Mouse (Mus musculus): Measurements from ENCODE around the gene 1600002K03Rik. TPM values are rescaled to one million over a fixed set of nuclear protein-coding genes. Genes with fewer than 3 reads are reported as not detected.
A peak's percentile ranks its signal among the peaks of the same experiment; 100 is the strongest.

Gene 1600002K03Rik
- total RNA-seq, 2 experiments from 2014 or later = 22.9 to 27.8 TPM

GRCm38 (mm10) chr10:80151211-80152034 is 21.3 kb upstream of the 1600002K03Rik start:
- no peak for ATAC-seq (replicated peaks; ENCODE audit: low FRiP score, low TSS enrichment, poor library complexity, severe bottlenecking)

DNA sequence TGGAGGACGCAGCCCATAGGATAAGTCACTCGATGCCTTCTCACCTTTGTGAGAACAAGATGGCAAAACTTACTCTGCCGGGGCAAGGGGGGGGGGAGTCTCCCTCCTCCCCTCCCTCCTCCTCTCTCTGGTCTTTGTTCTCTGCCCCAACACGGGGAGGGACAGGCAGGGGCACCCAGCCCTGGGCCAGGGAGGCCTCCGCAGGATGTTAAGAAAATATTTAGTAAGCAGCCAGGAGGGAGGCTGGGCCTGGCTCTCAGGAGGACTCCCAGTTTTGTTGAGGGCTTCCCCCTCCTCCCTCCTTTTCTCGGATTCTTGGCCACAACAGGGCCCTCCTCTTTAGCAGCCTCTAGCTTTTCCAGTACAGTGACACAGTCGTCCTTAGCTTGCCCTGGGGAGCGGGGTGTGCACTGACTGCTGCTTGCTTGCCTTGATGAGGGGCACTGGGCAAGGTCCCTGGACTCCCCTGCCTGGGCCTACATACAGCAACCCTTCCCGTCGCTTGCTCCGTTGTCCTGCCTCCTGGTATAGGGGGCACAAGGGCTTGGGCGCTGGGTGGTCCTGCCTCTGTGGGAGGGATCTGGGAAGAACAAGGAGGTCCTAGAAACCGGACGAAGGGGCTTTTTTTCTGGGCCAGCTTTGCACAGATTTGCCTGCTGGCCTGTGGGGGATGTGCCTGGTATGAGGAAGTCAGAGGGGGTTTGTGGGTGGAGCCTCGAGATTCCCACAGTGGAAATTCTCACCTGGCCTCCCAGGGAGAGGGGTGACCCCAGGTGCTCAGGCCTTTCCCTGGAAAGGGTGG is 20.5 kb upstream of the 1600002K03Rik start:
- ATAC-seq (replicated peaks; ENCODE audit: low FRiP score, low TSS enrichment, poor library complexity, severe bottlenecking) = no peak

DNA sequence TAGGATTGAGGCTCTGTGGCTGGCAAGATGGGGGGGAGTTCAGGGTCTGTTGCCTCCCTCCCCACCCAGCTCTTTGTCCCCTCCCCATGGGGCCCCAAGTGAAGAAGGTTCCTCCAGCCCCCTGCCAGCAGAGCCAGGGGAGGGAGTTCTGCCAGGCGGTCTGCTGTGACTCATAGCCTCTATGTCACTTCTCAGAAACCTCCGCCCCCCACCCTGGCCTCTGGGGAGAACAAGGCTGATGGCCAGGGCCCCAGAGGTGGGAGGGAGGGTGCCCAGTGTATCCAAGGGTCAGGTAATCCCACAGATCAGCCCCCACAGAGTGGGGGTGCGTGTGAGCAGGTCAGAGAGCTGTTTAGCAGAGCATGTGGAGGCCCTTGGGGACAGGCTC is 19.9 kb upstream of the 1600002K03Rik start:
- no peak for ATAC-seq (replicated peaks; ENCODE audit: low FRiP score, low TSS enrichment, poor library complexity, severe bottlenecking)

DNA sequence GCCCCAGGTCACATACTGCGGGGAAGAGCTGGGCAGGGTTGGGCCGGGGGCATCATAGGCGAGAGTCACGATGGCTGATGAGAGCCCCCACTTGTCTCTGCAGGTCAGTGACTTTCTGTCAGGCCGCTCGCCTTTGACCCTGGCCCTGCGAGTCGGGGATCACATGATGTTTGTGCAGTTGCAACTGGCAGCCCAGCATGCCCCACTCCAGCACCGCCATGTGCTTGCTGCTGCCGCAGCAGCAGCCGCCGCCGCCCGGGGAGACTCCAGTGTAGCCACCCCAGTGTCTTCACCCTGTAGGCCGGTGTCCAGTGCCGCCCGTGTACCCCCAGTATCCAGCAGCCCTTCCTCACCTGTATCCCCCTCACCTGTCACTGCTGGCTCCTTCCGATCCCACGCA is 19.0 kb upstream of the 1600002K03Rik start:
- no peak for ATAC-seq (replicated peaks; ENCODE audit: low FRiP score, low TSS enrichment, poor library complexity, severe bottlenecking)

DNA sequence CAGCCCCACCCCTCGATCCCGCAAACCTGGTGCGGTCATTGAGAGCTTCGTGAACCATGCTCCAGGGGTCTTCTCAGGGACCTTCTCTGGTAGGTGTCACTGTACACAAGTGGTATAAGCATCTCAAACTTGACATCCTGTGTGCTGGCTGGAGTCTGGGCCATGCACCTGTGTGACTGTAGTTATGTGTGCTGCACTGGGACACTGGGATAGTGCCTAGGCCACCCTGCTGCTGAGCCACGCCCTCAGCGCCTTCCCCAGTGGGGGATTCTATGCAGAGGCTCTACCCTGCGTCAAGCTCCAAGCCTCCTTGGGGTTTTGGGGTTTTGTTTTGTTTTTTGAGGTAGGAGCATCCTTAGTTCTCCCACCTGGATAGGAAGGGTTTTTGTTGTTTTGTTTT is 18.4 kb upstream of the 1600002K03Rik start:
- ATAC-seq (replicated peaks; ENCODE audit: low FRiP score, low TSS enrichment, poor library complexity, severe bottlenecking) = no peak

DNA sequence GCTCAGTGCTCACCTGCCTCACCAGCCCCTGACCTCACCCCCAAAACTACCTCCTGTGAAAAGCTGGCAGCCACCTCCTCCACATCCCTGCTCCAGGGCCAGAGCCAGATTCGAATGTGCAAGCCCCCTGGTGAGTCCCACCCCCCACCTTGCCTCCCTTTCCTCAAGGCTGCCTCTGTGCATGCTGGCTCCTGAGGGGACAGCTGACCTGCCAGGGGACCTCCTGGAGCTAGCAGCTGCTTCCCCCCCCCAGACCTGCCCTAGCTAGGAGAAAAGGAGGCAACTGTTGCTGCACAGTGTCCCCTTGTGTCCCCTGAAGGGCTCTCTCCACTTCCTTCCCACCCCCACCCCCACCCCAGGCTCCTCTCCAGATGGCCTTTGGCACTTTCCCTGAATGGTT is 17.5 kb upstream of the 1600002K03Rik start:
- ATAC-seq (replicated peaks; ENCODE audit: low FRiP score, low TSS enrichment, poor library complexity, severe bottlenecking) = no peak

DNA sequence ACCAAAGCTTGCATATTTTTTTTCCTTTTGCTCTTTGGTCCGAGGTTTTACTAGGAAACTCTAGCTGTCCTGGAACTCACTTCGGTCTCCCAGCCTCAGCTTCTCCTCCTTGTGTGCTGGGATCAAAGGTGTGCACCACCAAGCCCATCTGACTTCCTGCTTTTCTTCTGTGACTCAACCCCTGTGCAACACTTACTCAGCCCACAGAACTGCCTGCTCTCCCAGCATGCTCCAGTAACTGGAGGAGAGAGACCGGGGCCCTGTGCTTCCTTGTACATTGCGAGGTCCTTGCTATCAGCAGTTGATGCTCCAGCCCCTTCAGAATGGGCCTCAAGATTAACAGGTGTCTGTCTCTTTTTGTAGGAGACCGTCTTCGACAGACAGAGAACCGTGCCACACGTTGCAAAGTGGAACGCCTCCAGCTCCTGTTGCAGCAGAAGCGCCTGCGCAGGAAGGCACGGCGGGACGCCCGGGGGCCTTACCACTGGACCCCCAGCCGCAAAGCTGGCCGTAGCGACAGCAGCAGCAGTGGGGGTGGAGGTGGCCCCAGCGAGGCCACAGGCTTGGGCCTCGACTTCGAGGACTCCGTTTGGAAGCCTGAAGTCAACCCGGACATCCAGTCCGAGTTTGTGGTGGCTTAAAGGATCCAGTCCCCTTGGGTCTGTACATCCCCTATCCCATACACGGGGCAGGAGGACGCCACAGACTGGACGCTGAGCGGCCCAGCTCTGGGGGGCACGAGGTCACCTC is 16.6 kb upstream of the 1600002K03Rik start:
- ATAC-seq (replicated peaks; ENCODE audit: low FRiP score, low TSS enrichment, poor library complexity, severe bottlenecking) = no peak

DNA sequence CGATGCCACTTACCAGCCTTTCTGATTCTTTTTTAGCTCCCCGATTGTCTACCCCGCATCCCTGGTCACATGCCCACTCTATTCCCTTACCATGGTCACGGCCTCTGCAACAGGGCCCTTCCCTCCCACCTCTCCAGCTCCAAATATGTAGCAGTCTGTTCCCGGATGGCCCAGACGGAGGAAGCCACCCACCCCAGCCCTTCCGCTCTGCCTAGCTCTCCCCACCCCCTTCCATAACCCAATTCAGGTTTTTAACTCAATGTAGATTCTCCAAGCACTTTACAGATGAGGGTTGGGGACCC is 16.0 kb upstream of the 1600002K03Rik start:
- ATAC-seq (replicated peaks; ENCODE audit: low FRiP score, low TSS enrichment, poor library complexity, severe bottlenecking) = no peak

- ATAC-seq (replicated peaks; ENCODE audit: low FRiP score, low TSS enrichment, poor library complexity, severe bottlenecking) = no peak
These were observed 15.4 kb upstream of the 1600002K03Rik start for GRCm38 (mm10) chr10:80157141-80157929.

GRCm38 (mm10) chr10:80158307-80158986 is 14.3 kb upstream of the 1600002K03Rik start:
- no peak for ATAC-seq (replicated peaks; ENCODE audit: low FRiP score, low TSS enrichment, poor library complexity, severe bottlenecking)

GRCm38 (mm10) chr10:80159021-80159560 is 13.7 kb upstream of the 1600002K03Rik start:
- peak; percentile 10 for ATAC-seq (replicated peaks; ENCODE audit: low FRiP score, low TSS enrichment, poor library complexity, severe bottlenecking)

- peak; percentile 83 for ATAC-seq (replicated peaks; ENCODE audit: low FRiP score, low TSS enrichment, poor library complexity, severe bottlenecking)
These were observed 12.9 kb upstream of the 1600002K03Rik start for GRCm38 (mm10) chr10:80159561-80160454.

- ATAC-seq (replicated peaks; ENCODE audit: low FRiP score, low TSS enrichment, poor library complexity, severe bottlenecking) = no peak
These were observed 12.0 kb upstream of the 1600002K03Rik start for GRCm38 (mm10) chr10:80160455-80161371.

GRCm38 (mm10) chr10:80161522-80162242 is 11.1 kb upstream of the 1600002K03Rik start:
- no peak for ATAC-seq (replicated peaks; ENCODE audit: low FRiP score, low TSS enrichment, poor library complexity, severe bottlenecking)

- no peak for ATAC-seq (replicated peaks; ENCODE audit: low FRiP score, low TSS enrichment, poor library complexity, severe bottlenecking)
These were observed 10.5 kb upstream of the 1600002K03Rik start for GRCm38 (mm10) chr10:80162243-80162608.

DNA sequence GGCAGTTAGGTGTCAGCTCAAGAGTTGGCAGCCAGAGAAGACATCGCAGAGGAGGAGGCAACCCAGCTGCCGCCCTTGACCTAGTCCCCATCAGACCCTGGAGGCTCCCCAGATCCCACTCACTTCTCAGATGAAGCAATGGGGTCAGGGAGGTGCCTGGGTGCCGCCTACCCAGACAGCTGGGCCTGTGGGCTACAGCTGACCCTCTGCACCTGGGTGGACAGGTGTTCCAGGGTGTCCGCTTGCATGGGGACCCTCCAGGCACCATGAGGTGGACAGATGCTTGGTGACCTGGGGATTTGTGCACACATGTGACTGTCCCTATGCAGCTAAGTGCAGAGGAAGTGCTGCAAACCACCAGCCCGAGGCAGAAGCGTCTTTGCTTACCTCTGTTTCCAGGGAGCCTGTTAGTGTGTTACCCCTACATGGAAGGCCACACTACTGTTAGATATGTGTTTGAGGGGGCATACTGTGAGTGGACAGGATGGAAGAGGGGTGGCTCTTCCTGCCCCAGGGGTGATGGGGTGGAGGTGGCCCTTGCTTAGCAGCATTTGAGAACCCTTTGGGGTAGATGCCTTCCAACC is 9.9 kb upstream of the 1600002K03Rik start:
- no peak for ATAC-seq (replicated peaks; ENCODE audit: low FRiP score, low TSS enrichment, poor library complexity, severe bottlenecking)
